Mouse (Mus musculus) midbrain, embryonic 11.5 days (tissue): ENCODE results near the gene Asic1. TPM values are rescaled to one million over a fixed set of nuclear protein-coding genes. Genes with fewer than 3 reads are reported as not detected.

Source experiments
- ATAC-seq: fragments of 200-750 bp; cut with Nextera tagmentation; 2 replicates; pipeline ENCODE4 v1.8.0; 2017; ENCODE audit warnings: moderate TSS enrichment, moderate library complexity; ENCODE audit not compliant: low FRiP score
- DNase-seq: peaks from one replicate; pipeline ENCODE4 v3.0.0; 2015; ENCODE audit warnings: low spot score; ENCODE audit errors: missing footprints
- H3K27ac ChIP-seq: fragments of 300-500 bp; sonication (generic); 2 replicates; pipeline ENCODE4 v1.5.1; 2014; ENCODE audit warnings: low read depth, low read length
- H3K27me3 ChIP-seq: fragments of 300-500 bp; sonication (generic); 2 replicates; pipeline ENCODE4 v1.6.1; 2014; ENCODE audit warnings: mild to moderate bottlenecking, low read length, moderate library complexity, mixed read lengths; ENCODE audit not compliant: control insufficient read depth, insufficient read depth
- H3K36me3 ChIP-seq: fragments of 300-500 bp; sonication (generic); 2 replicates; pipeline ENCODE4 v1.6.1; 2014; ENCODE audit warnings: mild to moderate bottlenecking, low read length, moderate library complexity, mixed read lengths; ENCODE audit not compliant: control insufficient read depth, insufficient read depth
- H3K4me1 ChIP-seq: fragments of 300-500 bp; sonication (generic); 2 replicates; pipeline ENCODE4 v1.6.1; 2014; ENCODE audit warnings: low read length; ENCODE audit not compliant: control insufficient read depth, insufficient read depth
- H3K4me2 ChIP-seq: fragments of 300-500 bp; sonication (generic); 2 replicates; pipeline ENCODE4 v1.6.1; 2014; ENCODE audit warnings: mild to moderate bottlenecking, moderate library complexity
- H3K4me3 ChIP-seq: fragments of 300-500 bp; sonication (generic); 2 replicates; pipeline ENCODE4 v1.5.1; 2014; ENCODE audit warnings: low read depth, low read length
- H3K9ac ChIP-seq: fragments of 300-500 bp; sonication (generic); 2 replicates; pipeline ENCODE4 v1.6.1; 2014; ENCODE audit warnings: low read length
- H3K9me3 ChIP-seq: fragments of 300-500 bp; sonication (generic); 2 replicates; pipeline ENCODE4 v1.6.1; 2016; ENCODE audit warnings: low read length; ENCODE audit not compliant: control insufficient read depth
- WGBS: fragments of 180-500 bp; shearing (Covaris S2); extraction: QIAGEN DNeasy Blood & Tissue Kit; methylation state at CpG from one replicate; pipeline ENCODE4 v1.1.7; 2014; 5-methylcytosine and 5-hydroxymethylcytosine counted together
- polyA plus RNA-seq: library from polyadenylated mRNA; unstranded; fragments of >200 nt; fragmentation: Nextera tagmentation; extraction: Ambion mirVana; gene quantifications from 2 replicates; pipeline ENCODE4 v1.2.1, GENCODE M21; 2014

Asic1 gene
- polyA plus RNA-seq = 10.5 and 11.4 TPM in 2 replicates

DNA sequence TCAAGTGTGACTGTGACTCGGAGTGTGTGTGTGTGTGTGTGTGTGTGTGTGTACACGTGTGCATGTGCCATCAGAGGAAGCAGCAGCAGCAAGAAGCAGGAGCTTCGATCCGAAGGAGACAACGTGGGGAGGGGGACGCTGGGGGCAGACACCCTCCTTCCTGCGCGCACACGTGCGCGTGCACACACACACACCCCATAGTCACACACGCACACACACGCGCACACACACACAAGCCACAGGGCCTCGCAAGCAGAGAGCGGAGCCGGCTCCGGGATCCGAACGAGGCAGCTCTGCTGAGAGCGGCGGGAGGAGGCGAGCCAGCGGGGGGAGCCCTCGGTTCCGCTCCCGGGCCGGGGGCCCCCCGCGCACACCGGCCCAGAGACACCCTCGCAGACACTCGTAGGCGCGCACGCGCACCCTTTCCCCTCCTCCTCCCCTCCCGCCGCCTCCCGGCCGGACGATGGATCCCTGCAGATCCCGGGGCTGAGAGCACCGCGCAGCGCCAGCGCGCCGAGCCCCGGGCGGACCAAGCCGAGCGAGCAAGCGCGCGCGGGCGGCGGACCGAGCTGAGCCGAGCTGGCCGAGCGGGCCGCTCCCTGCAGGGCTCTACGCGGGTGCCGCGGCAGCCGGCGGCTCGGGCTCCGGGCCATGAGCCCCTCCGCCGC lies at the start of gene Asic1:
Gene Asic1, plus strand, starts transcription at position 215 of the 668 bp plus-strand sequence.
- DNase-seq (peak; percentile 95), ATAC-seq (peak; percentile 70)
- WGBS = under 1% methylated on average over 63 of the region's 74 CpGs
- H3K9me3 ChIP-seq = no peaks in the 10 kb centered on the region
- peak within 1 kb of the TSS; percentile 56 for H3K27ac ChIP-seq
- no peaks in the 10 kb centered on the region for H3K36me3 ChIP-seq
- peak within 1 kb of the TSS; percentile 88 for H3K9ac ChIP-seq
- peak within 1 kb of the TSS; percentile 96 for H3K4me2 ChIP-seq
- H3K27me3 ChIP-seq = peaks cover 28% of the 10 kb centered on the region
- H3K4me1 ChIP-seq = peaks cover 5% of the 10 kb centered on the region
- peak within 1 kb of the TSS; percentile 65 for H3K4me3 ChIP-seq

- 97% methylated on average over 11 of the region's 11 CpGs for WGBS
- no peak for DNase-seq
- no peaks in the 10 kb centered on the region for H3K27me3 ChIP-seq
- no peaks in the 10 kb centered on the region for H3K4me1 ChIP-seq
- peaks cover 33% of the 10 kb centered on the region for H3K36me3 ChIP-seq
- no peak overlapping the region for H3K4me2 ChIP-seq
- no peaks in the 10 kb centered on the region for H3K9me3 ChIP-seq
- no peak for ATAC-seq
- no peak overlapping the region for H3K4me3 ChIP-seq
- no peak overlapping the region for H3K27ac ChIP-seq
- no peak overlapping the region for H3K9ac ChIP-seq
These were observed 48.1 kb upstream of the Asic1 start for GRCm38 (mm10) chr15:99622063-99622462.

DNA sequence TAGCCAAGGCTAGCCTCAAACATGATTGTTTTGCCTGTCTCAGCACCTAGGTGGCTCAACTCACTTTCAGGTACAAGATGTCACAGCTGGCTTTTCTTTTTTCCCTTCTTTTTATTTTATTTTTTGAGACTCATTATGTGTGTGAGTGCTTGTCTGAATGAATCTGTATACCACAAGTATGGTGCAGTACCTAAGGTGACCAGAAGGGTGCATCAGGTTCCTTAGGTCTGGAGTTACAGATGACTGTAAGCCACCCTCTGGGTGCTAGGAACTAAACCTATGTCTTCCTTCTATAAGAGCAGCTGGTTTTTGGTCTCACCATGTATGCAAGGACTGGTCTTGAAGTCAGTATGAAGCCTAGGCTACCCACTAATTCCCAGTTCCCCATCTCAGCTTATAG lies 38.5 kb upstream of the Asic1 start:
- Histone ChIP-seq H3K4me2 (no peak overlapping the region), H3K4me1 (no peaks in the 10 kb centered on the region), H3K4me3 (no peak overlapping the region), H3K9ac (no peak overlapping the region), H3K36me3 (peaks cover 51% of the 10 kb centered on the region), H3K9me3 (no peaks in the 10 kb centered on the region; the same call in 1 of the 2 replicates), H3K27ac (no peak overlapping the region), H3K27me3 (no peaks in the 10 kb centered on the region)
- DNase-seq (peak; percentile 88), ATAC-seq (no peak)

GRCm38 (mm10) chr15:99634702-99635101 lies 35.5 kb upstream of the Asic1 start:
- Histone ChIP-seq H3K9ac (no peak overlapping the region), H3K9me3 (no peaks in the 10 kb centered on the region; the same call in 1 of the 2 replicates), H3K27me3 (no peaks in the 10 kb centered on the region), H3K27ac (no peak overlapping the region), H3K4me3 (no peak overlapping the region), H3K4me1 (no peaks in the 10 kb centered on the region), H3K4me2 (no peak overlapping the region), H3K36me3 (peaks cover 53% of the 10 kb centered on the region)
- ATAC-seq = no peak
- DNase-seq = no peak
- 94% methylated on average over 7 of the region's 7 CpGs for WGBS

DNA sequence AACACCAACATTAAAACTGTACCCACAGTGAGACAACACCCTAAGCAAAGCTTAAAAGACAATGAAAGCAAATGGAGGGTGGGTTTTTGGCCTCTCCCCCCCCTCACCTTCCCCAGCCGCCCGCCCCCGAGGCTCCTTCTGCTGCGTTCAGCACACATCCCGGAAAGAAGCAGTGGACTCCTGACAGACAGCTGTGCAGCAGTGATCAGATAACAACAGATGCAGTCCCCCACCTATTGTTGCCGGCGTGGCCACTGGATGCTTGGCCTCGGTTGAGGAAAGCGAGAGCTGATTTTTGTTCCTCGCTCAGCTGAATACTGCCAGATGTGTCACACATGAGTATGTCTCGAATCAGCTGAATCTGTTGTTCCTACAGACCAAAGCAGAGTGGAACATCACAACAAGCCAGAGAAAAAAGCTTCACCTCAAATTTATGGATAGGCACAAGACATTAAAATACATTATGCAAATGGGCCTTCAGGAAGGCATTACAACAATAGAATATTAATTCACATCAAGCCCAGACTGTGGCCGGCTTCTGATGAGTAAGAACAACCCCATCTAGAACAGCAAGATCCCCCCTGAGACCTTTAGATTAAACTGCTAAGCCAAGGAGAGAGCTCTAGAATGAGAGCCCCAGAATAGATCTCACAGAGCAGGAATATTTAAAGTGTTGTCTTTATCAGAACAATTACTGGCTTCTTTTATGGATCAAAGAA lies 32.6 kb upstream of the Asic1 start:
- Histone ChIP-seq H3K27ac (peak overlapping the region; percentile 66), H3K4me1 (no peaks in the 10 kb centered on the region), H3K36me3 (peaks cover 40% of the 10 kb centered on the region), H3K4me2 (no peak overlapping the region), H3K9me3 (no peaks in the 10 kb centered on the region), H3K4me3 (no peak overlapping the region), H3K9ac (no peak overlapping the region), H3K27me3 (no peaks in the 10 kb centered on the region)
- WGBS = 79% methylated on average over 12 of the region's 12 CpGs
- 0 out of 2 replicates have a peak, but pooled peaks have one; percentile 35 for ATAC-seq
- no peak for DNase-seq

GRCm38 (mm10) chr15:99638124-99638485 lies 32.1 kb upstream of the Asic1 start:
- Histone ChIP-seq H3K9me3 (no peaks in the 10 kb centered on the region), H3K4me2 (no peak overlapping the region), H3K4me1 (no peaks in the 10 kb centered on the region), H3K36me3 (peaks cover 36% of the 10 kb centered on the region), H3K9ac (no peak overlapping the region), H3K27me3 (no peaks in the 10 kb centered on the region), H3K4me3 (no peak overlapping the region), H3K27ac (peak overlapping the region; percentile 66; the same call in 1 of the 2 replicates)
- DNase-seq = no peak
- ATAC-seq = no peak
- WGBS = 88% methylated on average over 5 of the region's 5 CpGs

DNA sequence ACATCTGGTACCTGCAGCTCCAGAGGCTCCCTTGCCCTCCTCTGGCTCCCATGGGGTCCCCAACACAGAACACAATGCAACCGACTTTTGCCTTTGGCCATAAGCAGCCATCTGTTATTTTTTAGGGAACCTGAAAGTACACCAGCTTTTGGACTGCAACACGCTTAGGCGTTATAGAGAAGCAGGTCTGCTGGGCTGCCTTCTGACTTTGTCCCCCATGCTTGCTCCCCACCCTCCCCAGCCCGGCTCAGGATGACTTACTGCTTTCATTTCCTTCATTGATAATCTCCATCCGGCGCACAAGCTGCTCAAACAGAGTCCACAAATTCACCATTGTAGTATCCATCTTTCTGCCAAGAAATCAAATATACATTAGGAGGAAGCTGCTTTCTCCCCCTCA lies 27.5 kb upstream of the Asic1 start:
- WGBS = 86% methylated on average over 6 of the region's 6 CpGs
- peaks cover 17% of the 10 kb centered on the region for H3K4me1 ChIP-seq
- ATAC-seq (no peak), DNase-seq (no peak)
- peaks cover 14% of the 10 kb centered on the region for H3K36me3 ChIP-seq
- H3K9me3 ChIP-seq = no peaks in the 10 kb centered on the region
- no peak overlapping the region for H3K4me3 ChIP-seq
- no peaks in the 10 kb centered on the region for H3K27me3 ChIP-seq
- no peak overlapping the region for H3K9ac ChIP-seq
- H3K4me2 ChIP-seq = no peak overlapping the region
- no peak overlapping the region; the same call in 1 of the 2 replicates for H3K27ac ChIP-seq

GRCm38 (mm10) chr15:99643832-99644231 lies 26.3 kb upstream of the Asic1 start:
- WGBS = 85% methylated on average over 10 of the region's 10 CpGs
- DNase-seq (no peak), ATAC-seq (no peak)
- Histone ChIP-seq H3K9ac (no peak overlapping the region), H3K27me3 (no peaks in the 10 kb centered on the region), H3K36me3 (peaks cover 14% of the 10 kb centered on the region), H3K4me3 (no peak overlapping the region), H3K9me3 (no peaks in the 10 kb centered on the region), H3K27ac (no peak overlapping the region), H3K4me2 (no peak overlapping the region), H3K4me1 (peaks cover 26% of the 10 kb centered on the region)

DNA sequence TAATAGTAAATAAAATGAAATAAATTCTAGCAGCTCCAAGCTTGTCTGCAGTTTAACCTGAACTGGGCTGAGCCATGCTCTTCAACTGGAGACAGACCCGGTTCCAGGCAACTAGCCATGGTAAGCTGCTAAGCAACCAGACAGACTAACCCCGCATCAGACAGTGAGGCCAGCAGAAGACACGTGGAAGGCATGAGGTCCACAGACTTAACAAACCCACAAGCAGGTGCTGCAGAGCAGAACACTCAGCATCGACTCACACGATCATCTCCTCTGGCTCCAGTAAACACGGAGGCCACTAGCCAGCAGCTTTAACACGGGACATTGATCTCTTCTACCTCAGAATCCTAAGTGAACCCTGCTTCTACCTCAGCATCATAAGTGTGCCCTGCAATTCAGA lies 25.4 kb upstream of the Asic1 start:
- H3K4me3 ChIP-seq = no peak overlapping the region
- ATAC-seq (no peak), DNase-seq (no peak)
- H3K9me3 ChIP-seq = no peaks in the 10 kb centered on the region
- H3K9ac ChIP-seq = no peak overlapping the region
- H3K4me2 ChIP-seq = no peak overlapping the region
- 0 out of 2 replicates have a peak overlapping the region, but pooled peaks have one; percentile 6 for H3K27ac ChIP-seq
- H3K36me3 ChIP-seq = peaks cover 7% of the 10 kb centered on the region
- WGBS = 78% methylated on average over 7 of the region's 7 CpGs
- H3K27me3 ChIP-seq = no peaks in the 10 kb centered on the region
- peaks cover 36% of the 10 kb centered on the region for H3K4me1 ChIP-seq
